Mouse (Mus musculus) stomach, postnatal 0 days (tissue): ENCODE measurements around the gene Rnf212.

ENCODE experiments used
- CTCF ChIP-seq: IDR thresholded peaks from 2 replicates; pipeline ENCODE4 v1.5.1; 2016; ENCODE audit warnings: antibody characterized with exemption, low read depth, mild to moderate bottlenecking, moderate library complexity
- EP300 ChIP-seq: optimal IDR thresholded peaks from 2 replicates; pipeline ENCODE3; 2016; ENCODE audit warnings: antibody characterized with exemption

GRCm38 (mm10) chr5:108719761-108720160 is 55.0 kb downstream of the Rnf212 start:
- TF ChIP-seq EP300 (no peak), CTCF (peak; percentile 39)
